Mouse (Mus musculus): ENCODE measurements at regions not wholly inside any gene's neighbourhood (a gene's known extent, or its start where the extent isn't known, plus 50 kb on each side); places are given as distances from the start of the nearest gene placed in this dataset.
"Not testable (repeated sequence)": the region's sequence is repeated elsewhere in the genome, so short reads cannot be mapped to it uniquely, and the experiment has no call there.

- no peak overlapping the region for H3K9ac ChIP-seq
- H3K36me3 ChIP-seq = no peaks in the 10 kb centered on the region
- DNase-seq = peak; percentile 1
- no peaks in the 10 kb centered on the region for H3K4me1 ChIP-seq (replicated peaks)
- no peak overlapping the region for H3K4me3 ChIP-seq (replicated peaks)
- peak; percentile 61; the same call in 1 of the 2 replicates for ATAC-seq (ENCODE audit: low read depth)
- H3K27ac ChIP-seq = no peak overlapping the region
- no peaks in the 10 kb centered on the region for H3K27me3 ChIP-seq
- WGBS (ENCODE audit: insufficient replicate concordance) = 6% methylated on average over 7 of the region's 7 CpGs
- no peak overlapping the region for H3K4me2 ChIP-seq
- no peaks in the 10 kb centered on the region for H3K9me3 ChIP-seq (replicated peaks)
Observed at GRCm38 (mm10) chrX:15322207-15322839, 1111.4 kb downstream of the H2al1n start.

DNA sequence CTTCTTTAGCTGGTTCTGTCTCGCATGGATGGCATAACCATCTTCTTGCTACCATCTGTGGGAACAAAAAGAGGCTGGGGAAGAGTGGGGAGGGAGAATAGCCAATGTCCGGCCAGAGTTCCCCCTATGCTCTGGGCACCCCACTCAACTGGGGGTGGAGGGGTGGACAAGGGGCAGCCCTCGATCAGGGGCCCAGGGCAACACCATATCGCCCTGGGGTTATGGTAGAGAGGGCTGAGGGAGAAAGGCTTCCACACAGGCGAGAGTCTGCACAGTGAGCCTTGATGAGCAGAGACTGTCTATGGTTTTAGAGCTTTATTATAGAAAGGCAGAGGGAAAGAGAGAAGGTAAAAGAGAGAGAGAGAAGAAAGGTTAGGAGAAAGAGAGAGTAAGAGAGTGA is 1112.0 kb downstream of the H2al1n start:
- no peaks in the 10 kb centered on the region for H3K9me3 ChIP-seq (replicated peaks)
- 36% methylated on average over 5 of the region's 5 CpGs for WGBS (ENCODE audit: insufficient replicate concordance)
- no peaks in the 10 kb centered on the region for H3K27me3 ChIP-seq
- no peak overlapping the region for H3K9ac ChIP-seq
- no peak overlapping the region for H3K27ac ChIP-seq
- H3K4me3 ChIP-seq (replicated peaks) = no peak overlapping the region
- ATAC-seq (ENCODE audit: low read depth) (no peak), DNase-seq (no peak)
- no peaks in the 10 kb centered on the region for H3K4me1 ChIP-seq (replicated peaks)
- no peak overlapping the region for H3K4me2 ChIP-seq
- no peaks in the 10 kb centered on the region for H3K36me3 ChIP-seq

DNA sequence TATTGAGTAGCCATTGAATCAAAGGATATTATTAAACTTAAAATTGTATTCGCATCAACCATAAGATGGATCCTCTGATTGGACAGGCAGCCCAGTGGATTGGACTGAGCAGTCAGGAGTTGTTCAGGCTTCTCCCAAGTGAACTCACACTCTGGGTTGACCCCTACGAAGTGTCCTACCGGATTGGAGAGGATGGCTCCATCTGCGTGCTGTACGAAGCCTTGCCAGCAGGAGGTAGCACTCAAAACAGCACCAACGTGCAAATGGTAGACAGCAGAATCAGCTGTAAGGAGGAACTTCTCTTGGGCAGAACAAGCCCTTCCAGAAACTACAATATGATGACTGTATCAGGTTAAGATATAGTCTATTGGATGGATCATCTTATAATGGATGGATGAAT is 1154.2 kb downstream of the H2al1n start:
- ATAC-seq (ENCODE audit: low read depth) = 0 out of 2 replicates have a peak, but pooled peaks have one; percentile 45
- H3K4me2 ChIP-seq; H3K4me1 ChIP-seq (replicated peaks); H3K9me3 ChIP-seq (replicated peaks); H3K27me3 ChIP-seq; H3K36me3 ChIP-seq; H3K9ac ChIP-seq; H3K4me3 ChIP-seq (replicated peaks); H3K27ac ChIP-seq; DNase-seq: not testable (repeated sequence)
- WGBS (ENCODE audit: insufficient replicate concordance) = 62% methylated on average over 6 of the region's 6 CpGs
